Mouse (Mus musculus) myocyte (in vitro differentiated cells): Measurements from ENCODE around the gene Kcnt2.

Source experiments
- MAX ChIP-seq: IDR thresholded peaks from one replicate; pipeline ENCODE4 v1.6.1; 2011; ENCODE audit warnings: low read depth, mild to moderate bottlenecking, control low read depth
- POLR2A ChIP-seq: IDR thresholded peaks from one replicate; pipeline ENCODE4 v1.6.1; 2011; ENCODE audit warnings: low read depth, mild to moderate bottlenecking, control low read depth, moderate library complexity; ENCODE audit not compliant: insufficient read length
- POLR2AphosphoS2 ChIP-seq: IDR thresholded peaks from one replicate; pipeline ENCODE4 v1.6.1; 2011; ENCODE audit warnings: low read depth, control low read depth; ENCODE audit not compliant: insufficient read length
- TCF12 ChIP-seq: IDR thresholded peaks from one replicate; pipeline ENCODE4 v1.6.1; 2011; ENCODE audit warnings: mild to moderate bottlenecking, control low read depth; ENCODE audit not compliant: poor library complexity, insufficient read depth, severe bottlenecking
- USF1 ChIP-seq: IDR thresholded peaks from one replicate; pipeline ENCODE4 v1.6.1; 2011; ENCODE audit warnings: low read depth, mild to moderate bottlenecking, control low read depth, moderate library complexity

DNA sequence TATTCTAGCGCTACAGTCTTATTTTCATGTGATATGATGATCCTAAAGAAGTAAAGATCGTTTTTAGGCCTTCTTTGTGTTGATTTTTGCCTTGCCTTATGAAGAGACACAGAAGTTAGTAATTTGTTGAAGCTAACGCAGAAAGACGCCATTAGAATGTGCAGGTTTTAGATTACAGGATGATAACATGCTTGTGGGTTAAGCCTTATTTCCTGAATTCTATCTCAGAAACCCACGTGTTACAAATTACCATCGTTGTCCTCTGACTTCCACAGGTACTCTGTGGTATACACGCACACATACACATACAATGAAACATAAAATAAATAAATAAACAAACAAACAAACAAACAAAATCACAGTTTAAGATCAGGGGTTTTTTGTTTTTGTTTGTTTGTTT lies 326.2 kb downstream of the Kcnt2 start:
- no peak for TF ChIP-seq POLR2AphosphoS2
- TF ChIP-seq POLR2A: no peak
- TF ChIP-seq USF1: no peak
- no peak for TF ChIP-seq MAX
- TF ChIP-seq TCF12: no peak
